Mouse (Mus musculus) midbrain, embryonic 10.5 days (tissue): ENCODE results near the gene Utp3. TPM values are rescaled to one million over a fixed set of nuclear protein-coding genes. Genes with fewer than 3 reads are reported as not detected.
"Not testable (repeated sequence)": the region's sequence is repeated elsewhere in the genome, so short reads cannot be mapped to it uniquely, and the experiment has no call there.

Experiments used
- DNase-seq: peaks from one replicate; pipeline ENCODE4 v3.0.0-alpha.2; 2017; ENCODE audit warnings: low spot score
- H3K27ac ChIP-seq: fragments of 300-500 bp; sonication (generic); replicated peaks from 2 replicates; pipeline ENCODE4 v1.5.1; 2016; ENCODE audit warnings: mild to moderate bottlenecking
- H3K27me3 ChIP-seq: fragments of 300-500 bp; sonication (generic); 2 replicates; pipeline ENCODE4 v1.6.1; 2016; ENCODE audit warnings: low read depth, mild to moderate bottlenecking; ENCODE audit not compliant: poor library complexity, severe bottlenecking
- H3K36me3 ChIP-seq: fragments of 300-500 bp; sonication (generic); 2 replicates; pipeline ENCODE4 v1.6.1; 2016; ENCODE audit warnings: mild to moderate bottlenecking, moderate library complexity
- H3K4me1 ChIP-seq: fragments of 300-500 bp; sonication (generic); 2 replicates; pipeline ENCODE4 v1.6.1; 2016
- H3K4me3 ChIP-seq: fragments of 300-500 bp; sonication (generic); 2 replicates; pipeline ENCODE4 v1.5.1; 2016; ENCODE audit warnings: mild to moderate bottlenecking, moderate library complexity
- H3K9me3 ChIP-seq: fragments of 300-500 bp; sonication (generic); replicated peaks from 2 replicates; pipeline ENCODE4 v1.6.1; 2016; ENCODE audit warnings: mild to moderate bottlenecking
- WGBS: fragments of 180-500 bp; shearing (Covaris S2); methylation state at CpG from one replicate; pipeline ENCODE4 v1.1.7; 2016; 5-methylcytosine and 5-hydroxymethylcytosine counted together
- polyA plus RNA-seq: library from polyadenylated mRNA; unstranded; fragments of >200 nt; fragmentation: Nextera tagmentation; extraction: Ambion mirVana; gene quantifications from 2 replicates; pipeline ENCODE4 v1.2.1, GENCODE M21; 2016

Gene Utp3
- 72.4 and 78.3 TPM in 2 replicates for polyA plus RNA-seq

DNA sequence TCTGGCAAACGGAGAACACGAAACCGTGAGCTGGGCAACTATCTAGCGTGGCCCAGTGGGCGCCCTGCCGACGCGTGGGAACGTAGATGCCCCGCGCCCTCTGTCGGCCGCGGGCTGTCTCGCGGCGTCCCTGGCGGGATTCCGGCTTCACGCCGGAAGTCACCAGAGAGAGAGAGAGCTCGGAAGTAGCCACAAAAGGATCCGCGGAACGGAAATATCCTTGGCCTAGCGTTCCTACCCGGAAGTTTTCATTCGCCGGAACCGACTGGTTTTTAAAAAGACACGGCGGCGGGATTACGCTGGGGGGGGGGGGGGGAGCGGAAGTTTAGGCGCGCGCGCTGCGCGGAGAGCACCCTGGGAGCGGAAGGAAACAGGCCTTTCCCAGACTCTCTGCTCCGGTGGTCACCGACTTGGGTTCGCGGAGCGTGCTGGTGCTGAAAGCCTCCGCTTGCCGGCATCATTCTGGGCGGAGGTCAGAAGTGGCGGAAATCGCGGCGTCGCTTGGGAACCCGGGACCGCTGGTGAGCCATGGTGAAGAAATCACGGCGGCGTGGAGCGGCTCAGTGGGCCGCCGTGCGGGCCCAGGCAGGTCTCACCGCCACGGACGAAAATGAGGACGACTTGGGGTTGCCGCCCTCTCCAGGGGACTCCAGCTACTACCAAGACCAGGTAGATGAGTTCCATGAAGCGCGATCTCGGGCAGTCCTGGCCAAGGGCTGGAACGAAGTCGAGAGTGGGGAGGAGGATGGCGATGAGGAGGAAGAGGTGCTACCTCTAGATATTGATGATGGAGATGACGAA, at the start of gene Utp3:
Utp3 (plus strand) TSS at position 377 of the 801 bp plus-strand sequence.
- peaks cover 25% of the 10 kb centered on the region for H3K4me1 ChIP-seq
- H3K36me3 ChIP-seq = peaks cover 26% of the 10 kb centered on the region
- no peaks in the 10 kb centered on the region for H3K27me3 ChIP-seq
- WGBS = under 1% methylated on average over 76 of the region's 76 CpGs
- H3K9me3 ChIP-seq = no peaks in the 10 kb centered on the region
- peak within 1 kb of the TSS; percentile 93 for H3K27ac ChIP-seq
- peak; percentile 95 for DNase-seq
- H3K4me3 ChIP-seq = peak within 1 kb of the TSS; percentile 94

DNA sequence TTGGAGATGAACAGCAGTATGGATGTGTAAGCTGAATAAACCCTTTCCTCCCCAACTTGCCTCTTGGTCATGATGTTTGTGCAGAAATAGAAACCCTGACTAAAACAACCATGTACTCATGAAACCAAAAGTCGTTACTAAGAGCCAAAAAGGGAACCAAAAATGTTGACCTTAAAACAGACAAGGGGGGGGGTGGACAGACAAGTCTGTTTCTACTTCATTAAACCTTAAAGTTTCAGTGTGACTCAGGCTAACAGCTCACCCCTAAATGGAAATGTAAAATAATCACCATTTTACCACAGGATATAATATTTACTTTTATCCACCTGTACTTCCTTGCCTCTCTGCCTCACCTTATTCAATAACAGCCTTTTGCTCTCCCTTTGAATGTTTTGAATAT, 45.7 kb upstream of the Utp3 start:
- Histone ChIP-seq H3K4me1 (no peaks in the 10 kb centered on the region), H3K9me3 (no peaks in the 10 kb centered on the region), H3K4me3 (no peak overlapping the region), H3K27ac (no peak overlapping the region), H3K36me3 (no peaks in the 10 kb centered on the region), H3K27me3 (no peaks in the 10 kb centered on the region)
- 74% methylated on average over 1 of the region's 1 CpGs for WGBS
- DNase-seq = no peak

DNA sequence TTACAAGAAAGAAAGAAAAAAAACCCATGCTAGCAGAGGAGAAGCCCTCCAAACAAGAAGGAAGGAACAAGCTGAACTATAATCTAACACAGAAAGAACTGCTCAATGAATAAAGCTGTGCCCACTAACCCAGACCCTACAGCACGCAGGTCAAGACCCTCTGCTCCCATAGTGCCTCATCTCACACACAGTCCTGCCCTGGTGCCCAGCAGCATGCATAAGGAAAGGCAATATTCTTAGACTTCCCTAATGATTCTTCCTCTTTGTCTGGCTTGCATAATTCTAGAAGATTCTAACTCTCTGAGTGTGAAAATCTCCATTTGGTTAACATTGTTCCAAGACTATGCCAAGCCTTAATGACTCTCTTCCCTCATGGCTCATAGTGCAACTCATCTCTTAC, 45.3 kb upstream of the Utp3 start:
- no peaks in the 10 kb centered on the region for H3K27me3 ChIP-seq
- no peak overlapping the region for H3K27ac ChIP-seq
- H3K4me3 ChIP-seq = no peak overlapping the region
- no peaks in the 10 kb centered on the region for H3K36me3 ChIP-seq
- H3K4me1 ChIP-seq = no peaks in the 10 kb centered on the region
- no peaks in the 10 kb centered on the region for H3K9me3 ChIP-seq
- 77% methylated on average over 1 of the region's 1 CpGs for WGBS
- DNase-seq = no peak

DNA sequence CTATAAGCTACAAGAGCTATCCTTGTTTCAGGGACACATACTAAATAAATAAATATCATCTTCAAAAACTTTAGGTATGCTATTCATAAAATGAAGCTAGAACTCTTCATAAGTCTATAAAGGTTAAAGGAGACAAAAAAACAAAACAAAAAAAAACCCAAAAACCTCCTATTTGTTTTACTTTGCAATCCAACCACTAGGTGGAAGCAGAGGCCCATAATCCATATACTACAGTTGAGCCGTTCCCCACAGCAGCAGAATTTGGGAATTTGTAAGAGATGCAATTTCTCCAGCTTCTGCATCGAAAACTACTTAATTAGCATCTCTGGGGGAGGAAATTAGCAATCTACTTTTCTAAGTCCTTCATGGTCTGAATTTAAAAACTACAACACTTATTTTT, 35.0 kb upstream of the Utp3 start:
- Histone ChIP-seq H3K36me3 (no peaks in the 10 kb centered on the region), H3K9me3 (no peaks in the 10 kb centered on the region), H3K27me3 (no peaks in the 10 kb centered on the region), H3K4me3 (no peak overlapping the region), H3K27ac (no peak overlapping the region), H3K4me1 (no peaks in the 10 kb centered on the region)
- DNase-seq = no peak
- WGBS = 21% methylated on average over 2 of the region's 2 CpGs

DNA sequence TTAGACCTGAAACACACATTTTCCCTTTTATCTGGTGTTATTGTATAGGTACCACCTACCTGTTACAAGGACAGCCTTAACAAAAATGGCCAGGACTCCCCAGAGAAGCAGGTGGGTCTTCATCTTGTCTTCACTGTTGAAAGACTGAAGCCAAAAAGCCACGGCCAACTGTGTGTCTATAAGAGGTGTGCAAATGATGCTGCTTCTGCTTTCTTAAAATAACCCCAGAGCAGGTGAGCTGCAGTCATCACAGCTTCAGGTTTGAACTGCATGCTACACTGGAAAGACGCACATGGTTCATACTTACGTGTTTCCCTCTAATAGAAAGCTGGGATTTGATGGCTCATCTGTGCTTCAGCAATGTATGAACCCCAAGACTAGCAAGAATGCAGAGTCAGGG, 26.6 kb upstream of the Utp3 start, which contains the start of gene Jchain:
Jchain (minus strand) TSS at position 235 of the 400 bp plus-strand sequence.
- no peaks in the 10 kb centered on the region for H3K9me3 ChIP-seq
- H3K27ac ChIP-seq = no peak within 1 kb of the TSS
- no peaks in the 10 kb centered on the region for H3K36me3 ChIP-seq
- no peak for DNase-seq
- no peaks in the 10 kb centered on the region for H3K4me1 ChIP-seq
- H3K27me3 ChIP-seq = no peaks in the 10 kb centered on the region
- WGBS = 90% methylated on average over 3 of the region's 3 CpGs
- no peak within 1 kb of the TSS for H3K4me3 ChIP-seq

DNA sequence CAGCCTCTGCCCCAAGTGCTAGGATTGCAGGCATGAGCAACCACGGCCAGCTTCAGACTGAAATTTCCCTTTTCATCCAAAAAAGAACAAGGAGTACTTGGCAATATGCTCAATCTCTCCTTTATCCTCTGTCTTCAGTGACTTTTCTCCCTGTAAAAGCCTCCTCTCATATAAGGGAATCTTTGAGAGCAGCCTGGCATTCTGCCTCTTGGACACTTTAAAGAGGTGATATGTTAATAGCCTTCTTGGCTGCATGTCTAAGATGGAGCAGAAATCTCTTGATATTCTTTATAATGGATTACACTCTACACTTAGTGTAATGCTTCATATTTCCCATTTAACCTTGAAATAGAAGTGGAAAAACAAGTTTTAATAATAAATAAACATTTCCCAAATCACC, 23.4 kb upstream of the Utp3 start:
- no peaks in the 10 kb centered on the region for H3K9me3 ChIP-seq
- no peak for DNase-seq
- no peaks in the 10 kb centered on the region for H3K4me1 ChIP-seq
- no peak overlapping the region for H3K4me3 ChIP-seq
- no peak overlapping the region for H3K27ac ChIP-seq
- H3K27me3 ChIP-seq = no peaks in the 10 kb centered on the region
- 73% methylated on average over 1 of the region's 1 CpGs for WGBS
- no peaks in the 10 kb centered on the region for H3K36me3 ChIP-seq

DNA sequence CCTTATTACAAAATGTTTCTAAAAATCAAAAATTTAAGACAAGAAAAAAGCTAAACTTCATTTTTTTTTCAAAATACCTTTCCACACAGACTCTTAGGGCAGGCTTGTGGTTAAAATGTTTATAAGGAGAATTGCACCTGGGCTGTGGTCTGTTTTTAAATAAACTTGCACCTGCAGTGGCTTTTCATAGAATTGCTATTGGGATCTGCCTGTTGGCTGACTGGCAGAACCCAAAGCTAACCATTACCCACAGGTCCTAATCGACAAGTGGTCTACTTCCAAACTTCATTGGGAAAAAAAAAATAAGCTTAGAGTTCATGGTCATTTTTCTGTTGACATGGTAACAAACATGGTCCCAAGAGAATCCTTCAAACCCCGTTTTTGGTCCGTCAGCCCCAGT, 19.6 kb upstream of the Utp3 start:
- 68% methylated on average over 3 of the region's 3 CpGs for WGBS

DNA sequence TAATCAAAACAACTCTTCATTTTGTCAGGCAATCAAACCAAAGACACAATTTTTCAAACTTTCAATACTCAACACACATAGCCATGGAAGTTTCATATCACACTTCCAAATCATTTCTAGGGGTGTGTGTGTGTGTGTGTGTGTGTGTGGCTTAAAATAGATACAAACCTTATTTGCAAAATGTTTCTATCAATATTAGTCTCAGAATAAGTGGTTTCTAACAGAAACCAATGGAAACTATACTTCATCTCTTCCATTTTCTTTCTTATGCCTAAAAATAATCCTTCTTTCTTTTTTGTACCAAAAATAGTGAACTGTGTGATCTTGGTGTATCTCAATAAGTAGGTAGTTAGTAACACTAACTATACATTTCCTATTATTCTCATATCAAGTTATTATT, 13.4 kb upstream of the Utp3 start:
- no peak for DNase-seq
- Histone ChIP-seq H3K36me3 (no peaks in the 10 kb centered on the region), H3K27me3 (no peaks in the 10 kb centered on the region), H3K4me3 (no peak overlapping the region), H3K27ac (no peak overlapping the region), H3K4me1 (no peaks in the 10 kb centered on the region), H3K9me3 (no peaks in the 10 kb centered on the region)

More for the DNA sequence above, 19.6 kb upstream of the Utp3 start:
- no peaks in the 10 kb centered on the region for H3K9me3 ChIP-seq
- H3K4me1 ChIP-seq = no peaks in the 10 kb centered on the region
- H3K4me3 ChIP-seq = no peak overlapping the region
- DNase-seq = no peak
- H3K27me3 ChIP-seq = no peaks in the 10 kb centered on the region
- H3K27ac ChIP-seq = no peak overlapping the region
- H3K36me3 ChIP-seq = no peaks in the 10 kb centered on the region

DNA sequence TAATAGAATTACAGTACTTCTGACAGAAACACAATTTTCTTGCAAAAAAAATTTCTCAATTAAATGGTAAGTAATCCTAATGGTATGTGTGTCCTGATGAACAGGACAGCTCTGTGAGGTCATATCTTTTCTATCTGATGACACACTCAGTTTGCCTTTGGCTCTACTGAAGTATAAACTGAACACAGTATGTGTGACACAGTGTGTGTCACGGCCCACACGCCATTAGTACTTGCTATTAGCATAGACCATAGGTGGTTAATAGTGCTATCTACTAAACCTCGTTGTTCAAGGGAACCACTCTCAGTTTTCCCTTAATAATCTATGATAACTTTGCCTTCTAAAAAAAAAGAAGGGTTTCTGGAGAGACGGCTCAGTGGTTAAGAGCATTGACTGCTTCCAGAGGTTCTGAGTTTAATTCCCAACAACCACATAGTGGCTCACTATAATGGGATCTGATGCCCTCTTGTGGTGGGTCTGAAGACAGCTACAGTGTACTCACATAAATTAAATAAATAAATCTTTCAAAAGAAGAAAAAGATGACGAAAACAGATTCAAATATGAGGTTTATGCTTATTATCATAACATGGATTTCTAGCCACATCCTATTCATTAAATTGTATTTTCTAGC, 11.5 kb upstream of the Utp3 start:
- no peak for DNase-seq
- no peaks in the 10 kb centered on the region for H3K4me1 ChIP-seq
- H3K4me3 ChIP-seq = no peak overlapping the region
- H3K27ac ChIP-seq = no peak overlapping the region
- WGBS = 65% methylated on average over 5 of the region's 5 CpGs
- H3K27me3 ChIP-seq = no peaks in the 10 kb centered on the region
- no peaks in the 10 kb centered on the region for H3K9me3 ChIP-seq
- no peaks in the 10 kb centered on the region for H3K36me3 ChIP-seq

DNA sequence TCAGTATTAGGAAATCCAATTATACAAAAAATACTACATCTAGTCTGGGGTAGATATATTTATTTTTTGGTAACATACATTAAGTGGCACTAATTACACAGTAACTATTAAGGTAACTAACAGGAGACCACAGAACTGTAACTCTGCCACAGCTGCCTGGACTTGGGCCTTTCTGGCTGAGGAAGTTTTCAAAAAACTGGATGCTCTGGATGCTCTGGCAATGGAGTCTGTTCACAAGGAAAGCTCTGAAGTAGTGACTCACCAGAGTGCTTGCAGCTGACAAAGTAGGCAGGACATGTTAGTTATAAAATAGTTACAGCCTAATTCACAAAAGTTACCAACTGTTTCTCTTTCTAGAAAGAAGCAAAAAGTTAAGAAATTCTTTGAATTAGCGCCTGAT, 9.9 kb upstream of the Utp3 start:
- WGBS = 93% methylated on average over 1 of the region's 1 CpGs
- not testable (repeated sequence) for DNase-seq, H3K36me3 ChIP-seq, H3K4me1 ChIP-seq, H3K27me3 ChIP-seq, H3K27ac ChIP-seq, H3K9me3 ChIP-seq, H3K4me3 ChIP-seq

DNA sequence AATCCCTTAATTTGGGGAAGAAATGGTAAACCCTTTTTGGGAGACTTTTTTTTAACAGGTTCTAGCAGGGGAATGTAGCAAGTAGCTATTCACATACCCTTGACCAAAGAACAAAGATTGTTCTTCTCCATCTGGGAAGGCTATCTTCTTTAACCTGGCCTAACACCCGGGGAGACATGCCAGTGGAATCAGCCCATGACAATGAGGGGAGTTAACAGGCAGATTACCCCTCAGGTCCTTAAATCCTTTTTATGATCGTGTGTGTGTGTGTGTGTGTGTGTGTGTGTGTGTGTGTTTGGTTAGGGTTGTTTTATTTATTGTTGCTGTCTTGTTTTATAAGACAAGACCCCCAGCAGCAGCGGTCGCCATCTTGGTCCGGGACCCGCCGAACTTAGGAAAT, 8.7 kb upstream of the Utp3 start:
- no peak overlapping the region for H3K27ac ChIP-seq
- no peaks in the 10 kb centered on the region for H3K36me3 ChIP-seq
- no peaks in the 10 kb centered on the region for H3K27me3 ChIP-seq
- 85% methylated on average over 7 of the region's 7 CpGs for WGBS
- no peaks in the 10 kb centered on the region for H3K9me3 ChIP-seq
- DNase-seq = no peak
- H3K4me1 ChIP-seq = no peaks in the 10 kb centered on the region
- no peak overlapping the region for H3K4me3 ChIP-seq

DNA sequence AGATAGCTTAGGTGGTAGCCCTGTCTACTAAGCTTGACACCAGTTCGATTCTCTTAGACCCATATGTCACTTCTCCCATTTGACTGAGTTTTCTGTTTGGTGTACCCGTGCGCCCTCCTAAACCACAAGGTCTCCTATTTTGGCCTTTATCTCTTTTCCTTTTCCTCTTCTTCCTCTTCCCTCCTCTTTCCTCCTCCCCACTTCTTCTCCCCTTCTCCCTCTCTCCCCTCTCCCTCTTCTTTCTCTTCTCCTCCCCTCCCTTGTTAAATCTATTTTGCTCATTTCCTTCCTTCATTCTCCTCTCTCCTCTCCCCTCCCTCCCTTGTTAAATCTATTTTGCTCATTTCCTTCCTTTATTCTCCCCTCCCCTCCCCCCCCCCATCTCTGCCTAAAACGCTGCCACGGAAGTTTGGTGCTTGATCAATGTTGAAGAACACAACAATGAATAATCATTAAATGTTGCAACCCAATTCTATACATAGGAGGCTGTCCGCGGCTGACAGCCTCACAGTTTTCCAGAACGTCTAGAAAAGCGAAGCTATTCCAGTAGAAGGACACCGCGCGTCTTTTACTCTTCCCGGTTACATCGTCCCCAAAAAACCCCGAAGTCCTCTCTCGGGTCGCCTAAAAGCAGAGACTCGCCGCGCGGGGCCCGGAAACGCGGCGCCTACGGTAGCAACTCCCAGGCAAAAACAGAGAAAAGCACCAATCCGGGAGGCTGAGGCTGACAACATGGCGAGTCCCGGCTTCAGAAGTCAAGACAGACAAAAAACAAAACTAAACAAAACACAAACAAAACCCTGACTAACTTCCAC, 784 bp upstream of the Utp3 start:
- H3K4me3 ChIP-seq = peak overlapping the region; percentile 94
- H3K36me3 ChIP-seq = peaks cover 26% of the 10 kb centered on the region
- H3K27me3 ChIP-seq = no peaks in the 10 kb centered on the region
- H3K27ac ChIP-seq = peak overlapping the region; percentile 93
- H3K9me3 ChIP-seq = no peaks in the 10 kb centered on the region
- WGBS = 10% methylated on average over 29 of the region's 29 CpGs
- no peak for DNase-seq
- peaks cover 25% of the 10 kb centered on the region for H3K4me1 ChIP-seq

DNA sequence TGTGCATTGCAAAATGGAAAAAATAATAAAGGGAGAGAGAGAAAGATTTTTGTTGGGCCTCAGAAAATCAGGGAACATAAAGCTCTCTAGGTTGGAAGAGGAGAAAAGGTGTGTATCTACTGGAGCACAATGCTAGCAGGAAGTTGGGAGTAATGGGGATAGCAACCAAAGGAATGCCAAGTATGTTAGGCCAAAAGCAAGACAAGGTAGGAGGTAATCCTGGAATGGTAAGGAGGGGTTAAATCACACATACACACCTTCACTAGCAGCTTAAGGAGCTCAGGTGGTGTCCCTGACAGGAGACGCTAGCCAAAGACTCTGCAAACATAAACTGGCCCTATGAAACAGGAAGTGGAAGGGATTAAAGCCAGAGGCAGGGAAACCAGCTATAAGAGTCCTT, 4.7 kb downstream of the Utp3 start:
- Histone ChIP-seq H3K27ac (no peak overlapping the region), H3K4me3 (no peak overlapping the region), H3K27me3 (no peaks in the 10 kb centered on the region), H3K36me3 (peaks cover 26% of the 10 kb centered on the region), H3K9me3 (no peaks in the 10 kb centered on the region), H3K4me1 (peaks cover 23% of the 10 kb centered on the region)
- WGBS = 72% methylated on average over 1 of the region's 1 CpGs
- no peak for DNase-seq
